Mouse (Mus musculus): ENCODE data around the gene Rpl13a. TPM values are rescaled to one million over a fixed set of nuclear protein-coding genes. Genes with fewer than 3 reads are reported as not detected.
"Not testable (repeated sequence)": the region's sequence is repeated elsewhere in the genome, so short reads cannot be mapped to it uniquely, and the experiment has no call there.

Rpl13a gene
- polyA plus RNA-seq, 1 experiment from 2014 or later, result 1,305 TPM

GRCm38 (mm10) chr7:45155590-45155989, 27.0 kb upstream of the Rpl13a start:
- ATAC-seq (ENCODE audit: low FRiP score, low read depth), result no peak
- Histone ChIP-seq H3K9ac (no peak overlapping the region), H3K27ac (0 out of 2 replicates have a peak overlapping the region, but pooled peaks have one; percentile 39), H3K4me1 (peaks cover 29% of the 10 kb centered on the region), H3K4me3 (peak overlapping the region; percentile 64; the same call in 1 of the 2 replicates), H3K4me2 (replicated peaks) (peak overlapping the region; percentile 80), H3K27me3 (no peaks in the 10 kb centered on the region), H3K9me3 (no peaks in the 10 kb centered on the region), H3K36me3 (peaks cover 36% of the 10 kb centered on the region)
- 82% methylated on average over 9 of the region's 9 CpGs for WGBS

GRCm38 (mm10) chr7:45154993-45155514, 26.5 kb upstream of the Rpl13a start:
- Histone ChIP-seq H3K4me3 (peak overlapping the region; percentile 64), H3K9ac (0 out of 2 replicates have a peak overlapping the region, but pooled peaks have one; percentile 25), H3K27me3 (no peaks in the 10 kb centered on the region), H3K4me1 (peaks cover 34% of the 10 kb centered on the region), H3K27ac (peak overlapping the region; percentile 39; the same call in 1 of the 2 replicates), H3K36me3 (peaks cover 30% of the 10 kb centered on the region), H3K9me3 (no peaks in the 10 kb centered on the region), H3K4me2 (replicated peaks) (peak overlapping the region; percentile 80)
- ATAC-seq (ENCODE audit: low FRiP score, low read depth), result 0 out of 2 replicates have a peak, but pooled peaks have one; percentile 0
- WGBS, result 85% methylated on average over 12 of the region's 12 CpGs

DNA sequence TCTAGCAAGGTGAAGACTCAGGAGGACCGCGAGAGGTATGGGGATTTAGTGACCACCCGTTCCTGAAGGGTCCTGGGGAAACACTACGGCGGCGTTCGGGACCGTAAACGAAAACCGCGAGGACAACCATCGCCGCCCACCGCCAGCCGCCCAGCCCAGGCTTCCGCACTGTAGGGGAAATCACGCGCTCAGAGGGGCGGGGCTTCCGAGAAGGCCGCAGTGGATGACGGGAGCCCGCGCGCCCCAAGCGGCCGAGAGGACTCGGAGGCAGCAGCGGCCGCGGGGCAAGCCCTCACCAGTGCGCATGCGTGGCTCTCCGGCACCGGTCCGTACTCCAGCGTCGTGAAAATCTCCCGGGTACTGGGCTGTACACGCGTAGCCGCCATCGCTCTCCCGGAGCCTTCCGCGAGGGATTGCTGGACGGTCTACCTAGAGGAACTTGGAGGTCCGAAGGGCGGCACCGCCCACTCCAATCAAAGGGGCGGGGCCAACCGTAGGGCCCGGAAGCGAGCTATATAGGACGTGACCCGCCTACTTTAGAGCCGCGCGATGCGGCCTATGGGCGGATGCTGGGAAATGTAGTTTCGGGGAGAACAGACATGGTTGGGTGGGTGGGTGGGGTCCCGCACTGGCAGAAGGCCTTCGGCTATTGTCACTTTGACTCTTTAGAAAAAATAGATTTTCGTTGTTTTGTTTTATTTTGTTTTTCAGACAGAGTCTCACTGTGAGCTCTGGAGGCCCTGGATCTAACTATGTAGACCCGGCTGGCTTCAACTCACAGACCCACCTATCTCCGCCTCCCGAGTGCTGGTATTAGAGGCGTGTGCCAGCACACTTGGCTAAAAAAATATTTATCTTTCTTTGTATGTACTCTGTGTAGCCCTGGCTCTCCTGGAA, 25.8 kb upstream of the Rpl13a start, which contains the start of the genes Pih1d1 and Aldh16a1:
TSS of gene Pih1d1 (plus strand) at position 208 of the 897 bp plus-strand sequence.
TSS of gene Aldh16a1 (minus strand) at position 489 of the 897 bp plus-strand sequence.
- Histone ChIP-seq H3K27ac (peak within 1 kb of the TSS; percentile 95), H3K27me3 (no peaks in the 10 kb centered on the region), H3K4me1 (peaks cover 35% of the 10 kb centered on the region), H3K36me3 (peaks cover 23% of the 10 kb centered on the region), H3K4me3 (peak within 1 kb of the TSS; percentile 64), H3K9me3 (no peaks in the 10 kb centered on the region), H3K9ac (peak within 1 kb of the TSS; percentile 84), H3K4me2 (replicated peaks) (peak within 1 kb of the TSS; percentile 80)
- WGBS, result 4% methylated on average over 69 of the region's 69 CpGs
- ATAC-seq (ENCODE audit: low FRiP score, low read depth), result peak; percentile 97

DNA sequence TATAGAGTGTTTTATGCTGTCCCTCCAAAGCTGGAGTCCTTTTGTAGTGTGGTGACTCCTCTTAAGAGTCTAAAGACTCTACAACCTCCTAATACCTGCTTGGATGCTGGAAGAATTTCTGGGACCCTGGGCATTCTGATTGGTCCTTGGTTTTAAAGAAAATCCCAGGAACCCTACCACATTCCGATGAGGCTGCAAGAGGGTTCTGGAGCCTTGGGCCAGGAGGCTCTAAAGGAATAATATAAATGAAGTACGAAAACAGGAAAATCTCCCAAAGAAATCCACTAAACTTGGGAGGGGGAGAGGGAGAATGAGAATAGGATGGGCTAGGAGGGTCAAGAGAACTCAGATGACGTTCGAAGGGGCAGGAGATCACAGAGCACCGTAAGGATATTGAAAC, 25.0 kb upstream of the Rpl13a start:
- ATAC-seq (ENCODE audit: low FRiP score, low read depth), result no peak
- H3K27me3 ChIP-seq, result no peaks in the 10 kb centered on the region
- WGBS, result 1% methylated on average over 5 of the region's 5 CpGs

GRCm38 (mm10) chr7:45153052-45153451, 24.5 kb upstream of the Rpl13a start:
- not testable (repeated sequence) for H3K27me3 ChIP-seq; ATAC-seq (ENCODE audit: low FRiP score, low read depth); H3K27ac ChIP-seq; H3K9ac ChIP-seq; H3K9me3 ChIP-seq
- H3K4me1 ChIP-seq, result peaks cover 35% of the 10 kb centered on the region
- 88% methylated on average over 2 of the region's 2 CpGs for WGBS
- peak overlapping the region; percentile 80 for H3K4me2 ChIP-seq (replicated peaks)
- H3K4me3 ChIP-seq, result peak overlapping the region; percentile 64; the same call in 1 of the 2 replicates
- H3K36me3 ChIP-seq, result peaks cover 18% of the 10 kb centered on the region

More for the DNA sequence above, 25.0 kb upstream of the Rpl13a start:
- Histone ChIP-seq H3K4me1 (peaks cover 35% of the 10 kb centered on the region), H3K9me3 (no peaks in the 10 kb centered on the region), H3K4me3 (peak overlapping the region; percentile 64), H3K4me2 (replicated peaks) (peak overlapping the region; percentile 80), H3K9ac (peak overlapping the region; percentile 84), H3K27ac (peak overlapping the region; percentile 95), H3K36me3 (peaks cover 18% of the 10 kb centered on the region)

- 31% methylated on average over 11 of the region's 11 CpGs for WGBS
- no peaks in the 10 kb centered on the region for H3K27me3 ChIP-seq
- peaks cover 35% of the 10 kb centered on the region for H3K4me1 ChIP-seq
- no peak overlapping the region; the same call in 1 of the 2 replicates for H3K27ac ChIP-seq
- H3K4me2 ChIP-seq (replicated peaks), result no peak overlapping the region; the same call in 1 of the 2 replicates
- H3K9me3 ChIP-seq, result no peaks in the 10 kb centered on the region
- ATAC-seq (ENCODE audit: low FRiP score, low read depth), result no peak
- H3K9ac ChIP-seq, result 0 out of 2 replicates have a peak overlapping the region, but pooled peaks have one; percentile 25
- no peak overlapping the region for H3K4me3 ChIP-seq
- peaks cover 26% of the 10 kb centered on the region for H3K36me3 ChIP-seq
Observed at GRCm38 (mm10) chr7:45151303-45151702, 22.7 kb upstream of the Rpl13a start.

- no peak overlapping the region for H3K27ac ChIP-seq
- no peaks in the 10 kb centered on the region for H3K27me3 ChIP-seq
- no peak overlapping the region for H3K4me2 ChIP-seq (replicated peaks)
- H3K9me3 ChIP-seq, result no peaks in the 10 kb centered on the region
- no peak for ATAC-seq (ENCODE audit: low FRiP score, low read depth)
- peaks cover 35% of the 10 kb centered on the region for H3K36me3 ChIP-seq
- H3K9ac ChIP-seq, result peak overlapping the region; percentile 31; the same call in 1 of the 2 replicates
- WGBS, result 43% methylated on average over 4 of the region's 4 CpGs
- H3K4me1 ChIP-seq, result peaks cover 32% of the 10 kb centered on the region
- no peak overlapping the region for H3K4me3 ChIP-seq
Observed at GRCm38 (mm10) chr7:45150321-45150720, 21.8 kb upstream of the Rpl13a start.

GRCm38 (mm10) chr7:45149545-45149944, 21.0 kb upstream of the Rpl13a start:
- Histone ChIP-seq H3K9me3 (no peaks in the 10 kb centered on the region), H3K36me3 (peaks cover 43% of the 10 kb centered on the region), H3K27me3 (no peaks in the 10 kb centered on the region), H3K27ac (no peak overlapping the region), H3K9ac (peak overlapping the region; percentile 8; the same call in 1 of the 2 replicates), H3K4me3 (no peak overlapping the region), H3K4me2 (replicated peaks) (no peak overlapping the region), H3K4me1 (peaks cover 26% of the 10 kb centered on the region)
- 72% methylated on average over 6 of the region's 6 CpGs for WGBS
- ATAC-seq (ENCODE audit: low FRiP score, low read depth), result no peak

DNA sequence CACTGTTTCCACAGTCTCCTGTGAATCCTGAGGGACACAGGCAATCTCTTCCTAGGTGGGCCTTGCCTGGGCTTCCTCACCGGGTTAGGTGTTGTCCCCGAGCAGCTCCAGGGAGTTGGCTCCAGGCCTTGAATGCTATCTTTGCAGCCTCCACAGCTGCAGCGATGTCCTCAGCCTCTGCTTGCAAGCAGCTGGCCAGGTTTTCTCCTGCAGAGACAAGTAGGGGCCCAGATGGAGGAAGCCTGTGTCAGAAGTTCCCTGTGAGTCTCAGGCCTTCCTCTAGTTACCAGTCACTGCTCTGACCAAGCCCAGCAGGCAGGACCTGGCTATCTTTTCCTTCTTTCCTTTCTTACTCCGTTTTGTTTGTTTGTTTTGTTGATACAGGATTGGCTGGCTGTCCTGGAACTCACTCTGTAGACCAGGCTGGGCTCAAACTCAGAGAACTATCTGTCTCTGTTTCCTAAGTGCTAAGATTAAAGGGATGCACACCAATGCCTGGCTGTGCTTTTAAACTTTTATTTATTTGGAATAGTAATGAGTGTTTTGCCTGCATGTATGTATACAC, 20.1 kb upstream of the Rpl13a start:
- Histone ChIP-seq H3K4me2 (replicated peaks) (no peak overlapping the region), H3K4me3 (no peak overlapping the region), H3K9ac (no peak overlapping the region), H3K27me3 (no peaks in the 10 kb centered on the region), H3K27ac (no peak overlapping the region), H3K36me3 (peaks cover 52% of the 10 kb centered on the region), H3K4me1 (peaks cover 25% of the 10 kb centered on the region), H3K9me3 (no peaks in the 10 kb centered on the region)
- 66% methylated on average over 4 of the region's 4 CpGs for WGBS
- ATAC-seq (ENCODE audit: low FRiP score, low read depth), result no peak

DNA sequence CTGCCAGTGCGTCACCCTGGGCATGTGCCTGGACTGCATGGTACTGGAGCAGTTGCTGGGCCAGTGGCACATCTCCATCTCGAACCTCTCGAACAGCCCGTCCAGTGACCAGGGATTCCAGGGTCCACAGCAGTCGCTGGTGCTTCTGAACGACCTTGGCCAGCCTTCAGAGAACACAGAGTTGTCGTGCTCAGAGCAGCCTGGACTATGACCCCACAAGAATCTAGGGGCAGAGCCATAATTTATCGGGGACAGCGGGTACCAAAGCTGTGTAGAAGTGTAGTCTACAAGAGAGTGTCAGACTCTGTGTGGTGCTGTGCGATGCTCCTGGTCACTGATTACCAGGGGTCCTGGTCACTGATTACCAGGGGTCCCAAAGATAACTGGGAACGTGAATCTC, 19.3 kb upstream of the Rpl13a start:
- Histone ChIP-seq H3K4me2 (replicated peaks) (no peak overlapping the region), H3K36me3 (peaks cover 60% of the 10 kb centered on the region), H3K9ac (no peak overlapping the region), H3K27ac (no peak overlapping the region), H3K9me3 (no peaks in the 10 kb centered on the region), H3K4me3 (no peak overlapping the region), H3K27me3 (no peaks in the 10 kb centered on the region), H3K4me1 (peaks cover 20% of the 10 kb centered on the region)
- ATAC-seq (ENCODE audit: low FRiP score, low read depth), result no peak
- 88% methylated on average over 11 of the region's 11 CpGs for WGBS

- no peaks in the 10 kb centered on the region for H3K27me3 ChIP-seq
- 94% methylated on average over 11 of the region's 11 CpGs for WGBS
- H3K36me3 ChIP-seq, result peaks cover 66% of the 10 kb centered on the region
- H3K4me1 ChIP-seq, result peaks cover 20% of the 10 kb centered on the region
- no peak overlapping the region for H3K4me3 ChIP-seq
- no peak overlapping the region for H3K27ac ChIP-seq
- ATAC-seq (ENCODE audit: low FRiP score, low read depth), result no peak
- no peak overlapping the region for H3K9ac ChIP-seq
- no peaks in the 10 kb centered on the region for H3K9me3 ChIP-seq
- no peak overlapping the region for H3K4me2 ChIP-seq (replicated peaks)
Observed at GRCm38 (mm10) chr7:45147267-45147666, 18.7 kb upstream of the Rpl13a start.

- Histone ChIP-seq H3K9me3 (no peaks in the 10 kb centered on the region), H3K36me3 (peaks cover 76% of the 10 kb centered on the region), H3K4me3 (no peak overlapping the region), H3K4me2 (replicated peaks) (no peak overlapping the region), H3K27me3 (no peaks in the 10 kb centered on the region), H3K9ac (no peak overlapping the region), H3K27ac (no peak overlapping the region), H3K4me1 (peaks cover 4% of the 10 kb centered on the region; the same call in 1 of the 2 replicates)
- no peak for ATAC-seq (ENCODE audit: low FRiP score, low read depth)
- 93% methylated on average over 8 of the region's 8 CpGs for WGBS
Observed at GRCm38 (mm10) chr7:45145460-45145859, 16.9 kb upstream of the Rpl13a start.
